Mouse (Mus musculus): Measurements from ENCODE around the gene Cacna1g. TPM values are rescaled to one million over a fixed set of nuclear protein-coding genes. Genes with fewer than 3 reads are reported as not detected.

The Cacna1g gene
- polyA plus RNA-seq (2012; rRNA removed): 5.4 and 8.9 TPM in 2 replicates

GRCm38 (mm10) chr11:94473707-94474543, at the start of gene Cacna1g:
Gene Cacna1g (minus strand): TSS chr11:94474198.

DNA sequence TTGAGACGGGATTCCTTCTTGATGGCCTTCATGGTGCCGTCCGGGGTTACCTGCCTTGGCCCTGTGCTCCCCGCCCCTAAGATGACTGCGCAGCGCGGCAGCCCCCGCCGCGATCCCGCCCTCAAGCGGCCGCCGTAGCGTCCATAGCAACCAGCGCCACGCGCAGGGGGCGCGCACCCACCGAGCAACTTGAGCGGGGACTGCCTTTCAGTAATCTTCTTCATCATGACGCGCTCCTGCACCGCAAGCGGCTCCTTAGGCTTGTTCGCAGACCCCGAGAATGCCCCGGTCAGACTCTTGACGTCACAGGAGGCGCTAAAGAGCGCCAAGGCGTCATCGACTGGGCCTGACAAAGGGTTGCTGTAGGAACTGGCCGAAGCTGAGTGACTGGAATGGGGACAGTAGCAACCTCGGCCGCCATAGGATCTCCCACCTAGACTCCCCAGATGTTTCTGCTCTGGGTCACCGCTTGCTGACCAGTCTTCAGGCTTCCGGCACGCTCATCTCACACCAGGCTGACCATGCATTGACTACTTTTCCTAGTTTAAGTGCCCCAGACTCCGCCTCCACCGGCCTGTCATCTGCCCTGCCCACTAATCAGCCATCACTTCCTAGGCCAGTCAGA, 47.3 kb upstream of the Cacna1g start, which contains the start of gene Mycbpap:
Mycbpap (minus strand) TSS at position 524 of the 625 bp plus-strand sequence.

GRCm38 (mm10) chr11:94499661-94500152, 25.7 kb upstream of the Cacna1g start, which contains the start of gene Epn3:
Gene Epn3 (minus strand): TSS chr11:94499974.

DNA sequence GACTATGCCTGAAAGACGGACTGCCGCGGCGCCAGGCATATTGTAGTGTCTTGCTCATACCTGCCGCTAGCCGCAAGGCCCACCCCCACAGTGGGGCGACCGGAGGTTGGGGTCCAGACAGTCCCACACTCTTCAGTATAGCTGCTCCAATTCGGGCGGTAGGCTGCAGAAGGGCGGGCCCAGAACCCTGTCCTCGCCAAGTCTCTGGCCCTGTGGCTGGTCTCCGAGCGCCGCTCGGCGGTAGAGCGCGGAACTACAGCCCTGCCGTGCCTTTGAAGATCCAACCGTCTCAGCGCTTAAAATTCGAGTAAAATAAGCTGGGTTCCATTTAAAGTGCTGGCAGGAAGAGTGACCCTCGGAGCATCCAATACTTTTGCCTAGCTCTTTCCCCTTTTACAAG, 12.0 kb upstream of the Cacna1g start, which contains the start of gene Spata20:
Spata20 (minus strand) TSS at position 179 of the 400 bp plus-strand sequence.

DNA sequence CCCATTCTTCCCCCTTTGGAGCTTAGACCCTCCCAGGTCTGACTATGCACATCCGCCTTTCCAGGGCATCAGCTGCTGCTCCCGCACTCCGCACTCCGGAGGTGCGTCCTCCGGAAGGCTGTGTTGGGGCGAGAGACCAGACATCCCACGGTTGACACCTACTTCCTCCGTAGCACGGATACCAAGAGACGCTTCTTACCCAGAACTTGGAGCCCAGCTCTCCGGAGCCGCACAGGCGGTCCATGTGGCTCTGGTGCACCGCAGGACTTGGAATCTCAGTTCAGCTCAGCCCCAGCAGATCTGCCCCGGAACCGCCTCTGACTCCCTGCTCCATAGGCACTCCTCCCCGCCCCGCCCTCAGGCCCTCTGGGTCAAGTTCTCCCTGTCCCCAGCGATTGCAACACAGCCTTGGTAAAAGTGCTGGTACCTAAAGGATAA, 81.3 kb downstream of the Cacna1g start, which contains the start of gene Abcc3:
Abcc3 (minus strand) TSS at position 326 of the 438 bp plus-strand sequence.

Other genes with a start within 250 kb of the Cacna1g start
- 0.60 and 1.0 TPM in 2 replicates for gene Wfikkn2, start 228.2 kb downstream of the Cacna1g start, polyA plus RNA-seq (2012; rRNA removed)
- not detected in 2 replicates for gene Gm21885, start 192.3 kb downstream of the Cacna1g start, polyA plus RNA-seq (2012; rRNA removed)
- gene Luc7l3, start 152.2 kb downstream of the Cacna1g start, polyA plus RNA-seq (2012; rRNA removed): 0.78 and 1.2 TPM in 2 replicates
- gene Ankrd40, start 146.2 kb downstream of the Cacna1g start, polyA plus RNA-seq (2012; rRNA removed): 61.2 and 65.7 TPM in 2 replicates
- 129 and 173 TPM in 2 replicates for gene Abcc3, start 81.2 kb downstream of the Cacna1g start, polyA plus RNA-seq (2012; rRNA removed)
- 0.23 and 0.24 TPM in 2 replicates for gene Spata20, start 12.0 kb upstream of the Cacna1g start, polyA plus RNA-seq (2012; rRNA removed)
- 58.6 and 121 TPM in 2 replicates for gene Epn3, start 25.8 kb upstream of the Cacna1g start, polyA plus RNA-seq (2012; rRNA removed)
- gene Mycbpap, start 47.5 kb upstream of the Cacna1g start, polyA plus RNA-seq (2012; rRNA removed): 0.82 and 1.1 TPM in 2 replicates
- gene Rsad1, start 75.1 kb upstream of the Cacna1g start, polyA plus RNA-seq (2012; rRNA removed): 5.7 and 6.0 TPM in 2 replicates
- gene Chad, start 90.8 kb upstream of the Cacna1g start, polyA plus RNA-seq (2012; rRNA removed): 15.3 and 21.6 TPM in 2 replicates
- gene Acsf2, start 127.7 kb upstream of the Cacna1g start, polyA plus RNA-seq (2012; rRNA removed): 9.9 and 11.3 TPM in 2 replicates
- 31.1 and 39.8 TPM in 2 replicates for gene Lrrc59, start 155.6 kb upstream of the Cacna1g start, polyA plus RNA-seq (2012; rRNA removed)
- gene Mrpl27, start 179.6 kb upstream of the Cacna1g start, polyA plus RNA-seq (2012; rRNA removed): 7.5 and 8.3 TPM in 2 replicates
- 0.55 and 0.58 TPM in 2 replicates for gene Eme1, start 179.8 kb upstream of the Cacna1g start, polyA plus RNA-seq (2012; rRNA removed)
- gene Xylt2, start 203.3 kb upstream of the Cacna1g start, polyA plus RNA-seq (2012; rRNA removed): 15.4 and 16.1 TPM in 2 replicates
- gene Gm11541, start 230.3 kb upstream of the Cacna1g start, polyA plus RNA-seq (2012; rRNA removed): not detected in 2 replicates